Mouse (Mus musculus) 3T3-L1 (cell line): ENCODE data around the gene Spef1.

Experiments
- DNase-seq: peaks from one replicate; pipeline ENCODE4 v3.0.0-alpha.2; 2015; ENCODE audit warnings: low read depth, low spot score

The Spef1 gene

GRCm38 (mm10) chr2:131174700-131175099, 12.4 kb downstream of the Spef1 start:
- DNase-seq = peak; percentile 92

DNA sequence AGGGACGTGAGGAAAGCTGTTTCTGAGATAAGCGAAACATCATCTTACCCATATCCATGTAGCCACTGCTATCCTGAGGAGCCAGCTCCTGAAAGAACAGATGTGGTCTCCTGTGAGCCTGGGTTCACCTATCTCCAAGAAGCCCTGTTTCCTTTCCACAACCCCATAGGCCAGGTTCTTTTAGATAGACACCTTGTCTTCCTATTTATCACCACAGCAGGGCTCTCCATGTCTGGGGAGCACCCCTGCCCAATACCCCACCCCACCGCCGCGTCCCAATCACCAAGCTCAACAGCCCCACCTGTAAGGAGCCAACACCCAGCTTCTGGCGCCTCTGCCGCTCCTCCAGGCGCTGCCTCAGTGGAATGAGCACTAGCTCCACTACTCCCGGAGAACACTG, 14.8 kb downstream of the Spef1 start:
- no peak for DNase-seq

- DNase-seq = no peak
These were observed 15.5 kb downstream of the Spef1 start for GRCm38 (mm10) chr2:131171401-131172104.

GRCm38 (mm10) chr2:131170936-131171335, 16.1 kb downstream of the Spef1 start:
- no peak for DNase-seq

DNA sequence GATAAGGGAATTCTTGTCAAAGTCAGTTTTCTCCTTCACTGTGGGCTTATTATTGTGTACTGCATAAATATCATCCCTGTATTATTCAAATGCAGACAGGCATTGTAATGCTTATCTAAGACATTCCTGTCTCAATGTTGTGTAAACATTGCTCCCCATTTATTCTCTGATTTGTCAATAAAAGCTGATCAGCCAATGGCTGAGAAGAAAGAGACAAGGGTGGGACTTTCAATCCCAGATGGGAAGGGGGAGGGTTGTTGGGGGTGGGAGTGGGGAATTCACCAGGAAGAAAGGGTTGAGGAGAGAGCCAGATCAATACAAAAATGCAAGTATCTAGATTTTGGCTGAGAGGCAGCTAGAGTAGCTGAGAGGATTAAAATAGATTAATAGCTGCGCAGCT, 18.2 kb downstream of the Spef1 start:
- no peak for DNase-seq

DNA sequence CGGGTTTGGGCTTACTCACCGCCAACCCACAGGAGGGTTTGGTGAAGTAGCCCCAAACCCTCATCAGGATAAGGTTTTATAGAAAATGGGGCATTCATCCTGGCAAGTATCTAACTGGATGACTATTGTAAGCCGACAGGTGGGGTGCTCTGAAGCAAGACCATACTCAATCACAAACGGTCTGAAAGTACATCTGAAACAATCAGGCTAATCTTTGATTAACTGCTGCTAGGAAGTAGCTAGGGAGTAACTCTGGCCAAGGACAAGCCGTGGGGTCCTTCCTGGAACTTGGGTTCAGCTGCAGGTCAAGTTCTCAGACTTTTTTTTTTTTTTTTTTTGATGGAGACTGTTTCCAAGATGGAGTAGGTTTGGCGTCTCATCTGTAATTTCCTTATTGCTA, 19.1 kb downstream of the Spef1 start:
- no peak for DNase-seq

DNA sequence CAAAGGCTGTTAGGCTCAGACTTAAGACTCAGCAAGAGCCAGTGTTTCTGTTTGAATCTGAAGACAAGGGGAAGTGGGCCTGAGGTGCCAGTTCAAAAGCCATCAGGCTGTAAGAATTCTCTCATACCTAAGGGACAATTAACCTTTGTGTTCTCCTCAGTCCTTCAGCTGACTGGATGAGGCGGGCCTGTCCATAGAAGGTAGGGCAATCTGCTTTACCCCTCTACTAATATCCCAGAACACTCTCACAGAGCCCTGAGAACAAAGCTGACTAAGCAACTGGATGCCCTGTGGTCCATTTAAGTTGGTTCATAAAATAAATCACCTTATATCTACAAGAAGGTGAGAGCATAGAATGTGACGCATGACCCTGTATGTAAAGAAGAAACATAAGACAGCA, 20.9 kb downstream of the Spef1 start:
- no peak for DNase-seq

DNA sequence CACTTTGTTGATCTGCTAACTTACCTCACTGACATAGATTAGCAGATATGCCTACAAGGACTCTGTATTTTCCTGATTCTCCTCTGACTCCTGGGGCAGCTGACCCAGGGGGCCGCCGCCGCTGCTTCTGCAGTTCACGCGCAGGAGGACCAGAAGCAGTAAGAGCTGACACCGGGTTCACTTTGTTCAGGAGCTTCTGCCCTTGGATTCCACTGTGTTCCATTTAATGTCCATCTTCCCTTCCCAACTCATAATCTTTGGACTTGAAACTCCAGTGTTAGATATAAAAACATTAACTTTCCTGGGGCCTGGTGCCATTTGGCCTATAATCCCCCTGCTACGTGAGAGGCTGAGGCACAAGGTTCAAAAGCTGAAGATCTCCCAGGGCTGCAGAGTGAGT, 23.2 kb downstream of the Spef1 start:
- DNase-seq = no peak

DNA sequence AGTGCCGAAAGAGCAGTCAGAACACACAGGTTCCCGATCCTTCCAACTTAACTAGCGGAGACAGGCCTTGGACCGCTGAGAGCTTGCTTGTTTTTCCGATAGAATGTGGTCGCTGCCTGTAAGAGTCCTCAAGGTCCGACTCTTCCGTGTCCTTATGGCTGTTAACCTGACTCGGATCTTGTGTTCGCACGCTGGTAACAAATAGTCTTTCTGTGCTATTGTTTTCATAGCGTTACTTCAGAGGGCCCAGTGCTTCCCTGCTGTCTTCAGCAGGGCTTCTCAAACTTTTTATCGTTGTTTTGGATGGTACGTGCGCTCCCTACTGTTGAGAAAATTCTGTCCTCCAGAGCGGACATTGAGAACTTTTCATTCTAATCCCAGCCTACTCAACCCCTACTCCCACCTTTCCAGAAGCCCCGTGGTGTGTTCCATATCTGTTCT, 26.4 kb downstream of the Spef1 start:
- DNase-seq = peak; percentile 69

DNA sequence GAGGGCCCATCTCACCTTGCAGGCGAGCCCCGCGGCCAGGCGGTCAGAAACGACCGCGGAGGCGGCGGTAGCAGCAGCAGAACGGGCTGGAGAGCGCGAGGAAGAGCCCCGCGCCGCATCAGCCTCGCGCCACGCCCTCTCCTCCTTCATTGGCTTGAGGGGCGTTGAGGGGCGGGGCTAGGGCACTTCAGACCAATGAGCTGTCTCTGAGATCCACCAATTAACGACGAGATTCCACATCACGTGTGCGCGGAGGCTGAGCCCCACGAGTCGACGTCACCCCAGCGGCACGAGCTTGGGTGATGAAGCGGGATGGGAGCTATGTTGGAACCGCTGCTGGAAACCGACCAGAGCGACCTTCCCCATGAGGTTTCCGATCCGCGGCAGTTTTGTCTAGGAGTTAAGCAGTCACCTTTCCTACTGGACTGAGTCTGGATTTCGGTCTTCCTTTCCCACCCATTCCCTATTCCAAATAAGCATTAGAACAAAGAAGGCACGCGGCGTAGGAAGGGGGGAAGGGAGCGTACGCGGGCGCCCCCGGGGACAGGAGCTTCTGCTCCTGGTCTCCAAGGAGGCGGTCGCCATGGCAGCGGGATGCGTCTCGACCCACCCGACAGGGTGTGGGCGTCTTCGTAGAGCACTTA, 27.0 kb downstream of the Spef1 start, which contains the start of gene 1700037H04Rik:
1700037H04Rik (minus strand) TSS at position 144 of the 644 bp plus-strand sequence.
- peak; percentile 100 for DNase-seq

DNA sequence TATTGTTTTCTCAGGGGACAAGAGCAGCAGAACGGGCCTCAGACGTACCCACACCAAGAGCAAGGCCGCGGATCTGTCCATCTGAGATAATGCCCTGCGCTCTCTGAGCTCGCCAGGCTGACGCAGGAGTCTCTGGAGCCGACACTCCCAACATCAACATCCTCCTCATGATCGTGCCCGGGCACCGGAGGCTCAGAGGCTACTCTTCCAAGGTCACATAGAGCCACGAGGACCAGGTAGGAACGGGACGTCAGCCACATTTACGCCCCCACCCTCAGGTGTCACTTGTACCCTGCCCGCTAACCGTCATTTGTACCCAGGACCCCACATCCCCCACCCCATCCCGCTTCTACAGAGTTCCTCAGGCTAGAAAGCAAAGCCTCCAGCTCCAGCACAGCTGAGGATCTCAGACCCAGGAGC, 27.6 kb downstream of the Spef1 start:
- DNase-seq = peak; percentile 58

- no peak for DNase-seq
These were observed 30.1 kb downstream of the Spef1 start for GRCm38 (mm10) chr2:131156987-131157386.

- no peak for DNase-seq
These were observed 33.0 kb downstream of the Spef1 start for GRCm38 (mm10) chr2:131154036-131154435.

DNA sequence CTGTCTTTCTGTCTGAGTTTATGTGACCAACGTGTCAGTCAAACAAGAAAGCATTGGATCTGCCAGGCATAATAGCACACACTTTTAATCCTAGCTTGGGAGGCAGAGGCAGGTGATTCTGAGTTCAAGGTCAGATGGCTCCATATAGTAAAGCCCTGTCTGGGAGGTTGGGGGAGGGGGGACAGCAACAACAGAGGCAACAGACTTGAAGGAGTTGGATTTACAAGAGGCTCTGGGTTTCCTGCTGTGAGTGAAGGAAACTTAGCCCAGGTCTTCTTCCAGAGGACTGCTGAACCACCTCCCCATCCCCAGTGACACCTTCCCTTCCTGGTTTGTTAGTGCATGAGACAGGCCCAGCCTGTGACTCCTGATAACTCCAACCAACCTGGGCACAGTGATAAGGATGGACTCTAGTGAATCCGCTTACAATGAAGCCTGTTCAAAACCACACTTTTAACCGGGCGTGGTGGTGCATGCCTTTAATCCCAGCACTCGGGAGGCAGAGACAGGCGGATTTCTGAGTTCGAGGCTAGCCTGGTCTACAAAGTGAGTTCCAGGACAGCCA, 34.8 kb downstream of the Spef1 start:
- no peak for DNase-seq

GRCm38 (mm10) chr2:131149254-131149578, 37.9 kb downstream of the Spef1 start:
- no peak for DNase-seq

DNA sequence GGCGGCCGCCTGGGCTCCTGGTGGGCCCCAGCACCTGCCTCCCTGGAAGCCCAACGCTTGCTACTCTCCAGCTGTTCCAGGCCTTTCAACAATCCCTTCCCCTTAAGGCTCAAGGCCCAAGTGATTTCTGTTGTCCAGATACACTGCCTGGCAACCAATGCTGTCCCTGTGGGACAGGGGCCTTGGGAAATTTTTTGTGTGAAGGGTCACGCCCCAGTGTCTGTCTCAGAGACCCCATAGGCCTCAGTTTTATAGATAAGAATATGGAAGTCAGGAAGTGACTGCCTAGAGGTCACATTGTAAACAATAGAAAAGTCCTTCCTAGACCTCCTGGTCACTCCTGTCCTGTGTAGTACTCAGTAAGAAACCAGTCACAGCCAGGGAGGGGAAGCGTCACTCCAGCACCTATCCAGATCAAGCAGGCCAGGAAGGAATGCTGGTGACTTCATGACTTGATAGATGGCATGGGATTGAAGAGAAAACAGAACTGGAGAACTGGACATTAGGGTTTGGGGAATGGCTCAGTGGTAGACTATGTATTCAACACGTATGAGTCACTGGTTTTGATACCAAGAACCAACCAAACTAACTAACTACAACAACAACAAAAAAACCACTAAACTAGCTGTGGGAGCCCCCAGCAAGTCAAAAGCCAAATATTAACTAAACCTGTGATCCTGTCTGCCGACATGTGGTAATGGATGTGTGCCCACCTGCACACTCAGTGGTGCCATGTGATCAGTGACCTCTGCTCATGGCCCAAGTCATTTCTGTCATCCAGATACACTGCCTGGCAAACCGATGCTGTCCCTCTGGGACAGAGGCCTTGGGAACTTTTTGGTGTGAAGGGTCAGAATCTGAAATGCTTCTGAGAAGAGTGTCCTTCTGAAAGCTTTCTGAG, 38.5 kb downstream of the Spef1 start:
- peak; percentile 26 for DNase-seq

DNA sequence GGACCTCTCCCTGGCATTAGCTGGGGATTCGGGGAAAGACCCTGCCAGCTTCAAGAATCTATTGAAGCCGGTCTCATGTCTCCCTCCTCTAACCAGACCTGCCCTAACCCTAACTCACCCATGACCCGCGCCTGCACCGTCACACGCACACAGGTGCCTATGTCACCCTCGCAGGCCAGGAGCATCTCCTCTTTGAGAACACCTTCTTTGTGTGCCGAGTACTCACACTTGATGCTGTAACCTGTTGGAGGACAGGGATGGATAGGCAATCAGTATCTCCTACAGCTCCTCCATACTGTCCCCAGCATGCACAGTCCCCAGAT, 40.1 kb downstream of the Spef1 start:
- DNase-seq = no peak

DNA sequence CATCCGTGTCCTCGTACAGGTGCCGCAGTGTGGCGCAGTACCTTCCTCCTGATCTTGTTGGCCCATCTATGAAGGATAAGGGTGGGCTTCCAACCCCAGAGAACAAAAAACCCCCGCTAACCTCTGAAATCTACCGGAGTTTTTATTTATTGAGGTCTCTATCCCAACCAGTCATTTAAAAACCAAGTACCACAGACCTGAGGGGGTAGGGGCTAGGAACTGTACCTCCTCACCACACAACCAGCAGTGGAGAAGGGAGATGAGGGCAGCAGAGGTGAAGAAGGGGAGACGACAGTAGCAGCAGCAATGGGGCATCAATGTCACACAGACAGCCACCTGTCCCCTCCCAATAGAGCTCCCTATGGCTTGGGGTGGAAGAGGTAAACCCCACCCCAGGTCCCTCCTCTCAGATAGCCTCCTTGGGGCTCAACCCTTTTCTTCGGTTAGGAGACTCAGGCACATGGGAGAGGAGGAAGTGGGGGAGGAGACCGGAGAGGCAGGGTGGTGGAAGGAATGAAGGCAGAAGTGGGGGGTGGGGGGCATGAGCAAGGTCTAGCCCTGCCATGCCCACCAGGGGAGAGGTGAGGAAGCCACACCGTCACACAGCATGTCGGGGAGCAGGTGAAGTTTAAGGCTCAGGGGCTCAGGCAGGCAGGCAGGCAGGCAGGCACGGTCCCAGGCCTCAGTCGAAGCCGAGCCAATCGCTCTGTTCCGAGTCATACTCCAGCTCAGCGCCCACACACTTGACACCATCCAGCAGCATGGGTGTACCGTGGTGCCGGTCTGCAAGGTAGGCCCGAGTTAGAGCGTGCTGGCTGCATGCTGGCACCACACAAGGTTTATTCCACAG, 40.7 kb downstream of the Spef1 start:
- no peak for DNase-seq

- no peak for DNase-seq
These were observed 41.5 kb downstream of the Spef1 start for GRCm38 (mm10) chr2:131145536-131145935.

DNA sequence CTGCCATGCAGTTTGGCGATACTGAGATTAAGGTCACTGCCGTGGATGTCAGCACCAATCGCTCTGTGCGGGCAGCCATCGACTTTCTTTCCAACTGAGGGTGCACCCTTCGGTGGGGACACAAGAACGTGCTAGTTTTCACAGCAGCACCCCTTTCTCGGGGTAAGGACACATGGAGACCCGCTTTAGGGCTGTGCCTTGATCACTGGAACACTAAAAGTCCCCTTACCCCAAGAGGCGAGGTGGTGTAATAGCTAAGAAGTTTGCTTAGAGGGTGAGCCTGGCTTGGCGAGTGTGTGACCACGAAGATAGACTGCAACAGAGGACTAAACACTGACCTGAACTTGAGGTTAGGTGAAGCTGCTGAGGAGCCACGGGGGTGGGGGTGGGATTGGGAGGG, 42.0 kb downstream of the Spef1 start:
- DNase-seq = no peak
